Mouse (Mus musculus): ENCODE results near the gene Gna12.

The Gna12 gene

DNA sequence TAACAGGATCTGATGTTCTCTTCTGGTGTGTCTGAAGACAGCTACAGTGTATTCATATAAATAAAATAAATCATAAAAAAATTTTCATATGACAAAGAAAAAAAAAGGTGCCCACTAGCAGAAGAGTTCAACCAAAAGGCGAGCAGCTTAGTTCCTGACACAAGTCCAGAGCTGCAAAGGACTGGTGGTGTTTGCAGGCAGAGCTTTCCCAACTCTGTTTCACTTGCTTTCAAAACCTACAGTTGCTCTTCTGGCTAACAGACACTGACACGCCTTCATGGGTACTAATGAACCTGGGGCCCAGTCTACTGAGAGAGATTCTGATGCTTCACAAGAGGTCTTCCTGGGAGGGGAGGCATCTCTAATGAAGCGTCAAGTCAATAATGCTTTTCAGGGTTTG is 34.2 kb downstream of the Gna12 start:
- no peak for DNase-seq (ENCODE audit: low spot score in 2 of 2)

DNA sequence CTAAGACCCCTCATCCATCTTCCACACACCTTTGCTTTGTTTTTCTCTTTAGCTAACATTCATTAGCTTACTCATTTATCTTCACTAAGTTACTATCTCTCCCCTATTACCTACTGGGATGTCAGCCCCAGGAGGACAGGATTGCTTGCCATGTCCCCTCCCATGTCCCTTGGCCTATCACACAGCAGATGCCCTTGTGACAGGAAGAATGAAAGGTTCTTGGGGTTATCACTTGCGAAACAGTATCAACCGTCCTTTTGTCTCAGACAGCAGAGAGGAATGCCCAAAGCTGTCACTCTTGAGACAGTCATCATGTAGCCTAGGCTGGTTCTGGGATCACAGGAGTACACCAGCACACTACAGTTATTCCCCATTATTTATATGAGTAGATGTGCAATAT is 35.1 kb downstream of the Gna12 start:
- DNase-seq (ENCODE audit: low spot score in 2 of 2) = no peak

DNA sequence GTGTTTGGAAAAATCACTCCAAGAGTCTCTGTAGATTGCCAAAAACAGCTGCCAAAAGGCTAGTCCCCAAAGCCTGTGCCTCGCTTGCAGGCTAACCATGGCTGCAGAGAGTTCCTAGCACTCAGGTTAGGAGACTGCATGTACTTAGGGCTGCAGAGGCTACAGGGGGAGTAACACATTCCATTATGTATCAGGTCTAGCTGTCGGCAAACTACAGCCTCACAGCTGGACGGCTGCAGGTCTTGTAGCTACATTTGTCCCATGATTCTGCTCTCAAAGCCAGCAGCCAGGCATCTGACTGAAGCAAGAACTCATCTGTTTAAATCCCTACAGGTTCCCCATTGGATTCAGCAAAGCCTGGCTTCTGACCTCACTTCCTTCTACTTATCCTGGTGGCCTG is 35.5 kb downstream of the Gna12 start:
- no peak for DNase-seq (ENCODE audit: low spot score in 2 of 2)

DNA sequence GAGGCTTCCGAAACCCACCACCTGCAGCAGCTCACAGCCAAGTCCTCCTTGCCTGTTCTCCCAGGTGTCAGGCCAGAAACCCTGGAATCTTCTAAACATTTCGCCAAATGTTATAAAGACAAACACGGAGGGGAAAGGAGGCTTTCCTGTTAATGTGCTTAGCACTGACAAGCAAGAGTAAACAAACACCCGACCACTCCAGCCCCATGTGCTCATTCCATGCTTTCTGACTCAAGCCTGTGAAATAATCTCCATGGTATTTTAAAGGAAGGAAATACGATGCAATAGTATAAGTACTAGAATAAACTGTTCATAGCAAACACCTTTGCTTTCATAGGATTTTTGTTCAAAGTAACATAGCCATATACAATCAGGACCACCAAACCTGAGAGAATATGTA is 38.0 kb downstream of the Gna12 start:
- DNase-seq (ENCODE audit: low spot score in 2 of 2) = no peak

DNA sequence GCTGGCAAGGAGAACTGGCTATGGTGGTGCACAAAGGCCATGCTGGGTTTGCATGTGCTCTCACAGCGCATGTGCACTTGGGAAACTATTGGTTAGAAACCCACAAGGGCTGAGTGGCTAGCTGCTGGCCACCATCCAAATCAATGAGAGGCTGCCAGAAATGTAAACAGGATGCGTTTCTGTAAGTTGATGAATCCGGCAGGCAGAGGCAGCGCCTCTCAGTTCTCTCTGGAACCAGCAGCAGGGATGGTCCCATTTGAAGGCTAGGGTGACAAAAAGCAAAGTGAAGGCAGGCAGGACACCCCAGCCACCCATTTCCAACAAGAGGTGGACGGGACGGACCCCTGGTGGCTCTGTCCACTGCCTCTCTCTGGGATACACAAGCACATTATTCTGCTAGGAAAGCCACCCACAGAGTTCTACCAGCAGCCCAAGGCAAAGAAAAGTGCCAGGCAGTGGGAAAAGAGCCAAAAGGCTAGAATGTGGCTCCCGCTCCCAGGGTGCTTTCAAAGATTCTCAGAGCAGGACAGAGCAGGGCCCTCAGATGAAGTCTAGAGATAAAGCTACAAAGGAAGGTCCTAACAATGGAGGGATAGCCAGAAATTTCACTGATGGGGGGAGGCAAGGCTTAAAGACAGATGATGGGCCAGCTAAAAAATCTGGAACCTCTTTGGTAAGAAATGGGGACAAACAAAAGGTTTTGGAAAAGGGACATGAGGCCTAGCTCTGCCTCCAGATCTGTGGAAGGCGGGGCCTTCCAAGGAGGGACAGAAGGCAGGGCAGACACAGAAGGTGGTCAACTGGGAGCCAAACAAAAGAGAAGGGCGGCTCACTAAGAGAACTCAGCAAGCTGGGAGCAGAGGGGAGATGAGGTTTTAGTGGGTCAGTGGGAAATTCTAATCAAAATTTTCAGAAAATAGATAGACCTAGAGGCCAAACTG is 39.0 kb downstream of the Gna12 start:
- DNase-seq (ENCODE audit: low spot score in 2 of 2) = peak; percentile 37 to 61

DNA sequence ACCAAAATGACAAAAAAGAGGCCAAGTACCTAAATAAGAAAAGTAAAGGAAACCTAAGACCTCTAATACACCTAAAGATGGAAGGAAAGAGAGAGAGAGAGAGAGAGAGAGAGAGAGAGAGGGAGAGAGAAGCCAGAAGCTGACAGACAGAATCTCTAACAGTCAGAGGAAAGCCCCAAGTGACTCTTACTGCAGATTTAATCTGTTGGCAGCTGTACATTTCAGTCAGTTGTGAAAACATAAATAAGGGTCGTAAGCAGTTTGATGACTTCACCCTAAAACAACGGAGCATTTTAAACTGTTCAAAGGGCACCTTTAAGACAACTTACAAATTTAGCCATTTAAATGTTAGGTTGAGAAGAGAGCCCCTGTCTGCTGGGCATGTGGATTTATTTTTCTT is 39.8 kb downstream of the Gna12 start:
- no peak for DNase-seq (ENCODE audit: low spot score in 2 of 2)

DNA sequence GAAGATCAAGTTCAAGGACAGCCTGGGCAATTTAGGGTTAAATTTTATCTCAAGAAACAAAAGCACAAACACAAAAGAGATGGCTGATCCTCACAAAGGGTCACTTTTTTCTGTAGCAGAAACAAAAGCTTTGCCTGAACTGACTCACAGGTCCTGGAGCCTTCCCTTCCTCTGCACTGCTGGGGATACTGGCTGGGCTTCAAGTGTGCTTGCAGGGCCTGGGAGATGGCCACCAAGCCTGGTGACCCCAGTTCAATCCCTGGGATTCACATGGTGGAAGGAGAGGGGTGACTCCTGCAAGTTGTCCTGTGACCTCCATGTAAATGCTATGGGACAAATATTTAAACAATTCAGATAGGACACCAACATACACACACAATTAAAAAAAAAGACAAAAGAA is 40.7 kb downstream of the Gna12 start:
- DNase-seq (ENCODE audit: low spot score in 2 of 2) = no peak

DNA sequence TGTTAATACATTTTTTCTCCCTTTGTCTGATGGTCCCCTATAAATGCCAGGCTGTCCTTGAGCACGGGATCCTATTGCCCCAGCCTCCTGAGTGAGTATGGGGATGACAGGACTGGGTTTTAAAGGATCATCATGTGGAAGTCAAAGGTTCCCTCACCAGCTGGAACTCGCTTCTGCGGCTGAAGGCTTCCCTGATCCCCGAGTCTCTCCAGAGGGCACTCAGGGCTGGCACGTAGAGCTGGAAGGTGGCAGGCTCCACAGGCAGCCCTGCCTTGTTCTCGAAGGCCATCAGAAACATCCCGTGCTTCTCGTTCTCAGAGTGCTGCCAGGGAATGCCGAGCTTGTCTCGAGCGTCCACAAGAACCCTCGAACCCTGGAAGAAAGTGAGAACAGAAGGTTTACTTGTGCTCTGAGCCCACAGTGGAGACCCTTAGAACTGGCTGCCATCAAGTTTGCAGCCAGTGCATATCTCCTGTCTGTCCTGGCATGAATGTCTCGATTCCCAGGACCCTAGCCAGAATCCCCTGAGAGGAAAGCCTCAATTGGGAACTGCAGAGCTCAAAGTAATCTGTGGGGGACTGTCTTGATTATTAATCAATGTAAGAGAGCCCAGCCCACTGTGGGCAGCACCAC is 44.9 kb downstream of the Gna12 start:
- no peak for DNase-seq (ENCODE audit: low spot score in 2 of 2)

DNA sequence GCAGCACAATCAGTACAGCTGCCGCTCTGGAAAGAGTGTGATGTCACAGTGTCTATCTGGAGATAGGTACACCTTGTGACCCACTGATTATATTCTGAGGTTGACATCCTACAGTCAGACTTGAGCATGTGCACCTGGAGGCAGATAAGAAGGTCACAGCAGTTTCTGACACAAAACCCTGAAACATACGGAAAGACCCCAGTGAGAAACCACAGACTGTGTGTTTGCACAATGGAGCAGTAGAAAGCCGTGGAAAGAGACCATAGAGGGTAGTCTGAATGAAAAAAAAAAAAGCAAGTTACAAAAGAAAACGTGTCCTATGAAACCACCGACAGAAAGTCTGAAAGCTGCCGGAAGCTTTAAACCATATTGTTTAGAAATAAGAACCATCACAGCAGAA is 45.9 kb downstream of the Gna12 start:
- no peak for DNase-seq (ENCODE audit: low spot score in 2 of 2)

DNA sequence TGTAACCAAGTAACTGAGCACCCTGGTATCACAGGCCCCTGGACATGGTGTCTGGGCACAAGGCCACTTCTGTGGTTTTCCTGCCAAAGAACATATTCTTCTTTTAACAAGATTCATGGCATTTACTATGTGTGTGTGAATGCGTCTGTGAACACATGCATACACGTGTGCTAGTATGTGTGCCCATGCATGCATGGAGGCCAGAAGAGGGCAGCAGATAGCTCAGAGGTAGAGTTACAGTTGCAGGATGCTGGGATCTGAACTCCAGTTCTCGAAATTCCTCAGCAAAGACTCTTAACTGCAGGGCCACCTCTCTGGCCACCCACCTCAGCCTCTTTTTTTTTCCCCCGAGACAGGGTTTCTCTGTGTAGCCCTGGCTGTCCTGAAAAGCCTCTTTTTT is 46.7 kb downstream of the Gna12 start:
- DNase-seq (ENCODE audit: low spot score in 2 of 2) = no peak

DNA sequence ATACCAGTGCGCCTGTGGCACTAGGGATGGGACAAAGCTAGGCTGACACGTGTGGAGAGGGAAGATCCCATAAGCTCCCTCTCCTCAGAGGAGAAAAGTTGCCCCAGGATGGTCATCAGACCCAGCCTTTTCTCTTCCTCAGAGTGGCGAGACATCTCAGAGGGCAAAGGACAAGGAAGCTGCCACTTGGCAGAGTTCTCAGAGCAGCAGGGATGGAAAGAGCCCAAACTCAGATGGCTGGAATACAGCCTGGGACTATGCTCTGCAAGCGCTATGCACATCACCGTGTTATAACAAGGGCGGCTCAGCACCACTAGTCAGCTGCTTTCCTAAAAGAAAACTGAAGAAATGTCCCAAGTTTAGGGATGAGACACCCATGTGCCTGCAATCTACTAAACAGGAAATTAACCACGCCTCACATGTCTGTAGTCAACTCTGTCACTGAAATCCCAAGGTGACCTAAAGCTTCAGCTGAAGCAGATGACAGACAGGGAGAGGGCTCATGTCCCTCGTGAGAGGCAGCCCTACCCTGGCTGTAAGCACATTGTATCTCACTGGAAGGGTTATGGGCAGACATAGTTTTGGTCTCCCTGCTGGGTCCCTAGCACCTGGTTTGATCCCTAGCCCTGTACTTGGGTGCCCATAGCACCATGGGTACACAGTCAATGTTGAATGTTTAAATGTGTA is 48.2 kb downstream of the Gna12 start:
- DNase-seq (ENCODE audit: low spot score in 2 of 2) = no peak

DNA sequence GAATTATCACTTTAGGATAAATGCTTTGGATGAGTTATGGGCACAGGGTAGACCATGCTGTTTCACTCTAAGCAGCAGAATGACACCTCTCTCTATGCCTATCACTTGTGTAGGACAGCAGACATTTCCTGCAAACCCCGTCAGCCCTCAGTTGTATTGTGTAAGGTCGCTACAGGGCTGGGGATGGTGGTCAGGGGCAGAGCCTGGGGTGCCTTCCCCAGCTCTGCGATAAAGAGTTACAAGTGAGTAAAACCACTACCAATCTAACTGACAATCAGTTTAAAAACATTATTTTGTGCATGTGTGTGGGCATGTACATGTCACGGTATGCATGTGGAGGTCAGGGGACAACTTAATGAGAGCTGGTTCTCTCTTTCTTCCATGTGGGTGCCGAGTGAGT is 49.1 kb downstream of the Gna12 start:
- DNase-seq (ENCODE audit: low spot score in 2 of 2) = no peak

DNA sequence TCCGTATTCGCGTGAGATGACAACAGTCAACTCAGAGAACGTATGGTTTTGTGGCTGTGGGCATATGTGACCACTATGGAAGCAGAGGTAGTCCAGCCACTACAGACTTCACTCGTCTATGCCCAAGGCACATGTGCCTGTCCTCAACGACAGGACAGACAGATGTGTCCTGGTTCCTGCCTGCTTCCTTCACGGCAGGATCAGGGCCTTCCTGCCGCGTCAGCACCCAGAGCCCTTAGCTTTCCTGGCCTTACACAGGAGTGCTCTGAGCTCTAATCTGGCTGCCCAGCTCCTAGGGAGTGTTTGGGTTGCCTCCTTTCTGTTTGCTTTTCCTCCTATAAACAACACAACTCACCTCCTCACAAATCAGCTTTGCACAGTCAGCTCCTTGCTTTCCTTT is 53.3 kb downstream of the Gna12 start:
- no peak for DNase-seq (ENCODE audit: low spot score in 2 of 2)

DNA sequence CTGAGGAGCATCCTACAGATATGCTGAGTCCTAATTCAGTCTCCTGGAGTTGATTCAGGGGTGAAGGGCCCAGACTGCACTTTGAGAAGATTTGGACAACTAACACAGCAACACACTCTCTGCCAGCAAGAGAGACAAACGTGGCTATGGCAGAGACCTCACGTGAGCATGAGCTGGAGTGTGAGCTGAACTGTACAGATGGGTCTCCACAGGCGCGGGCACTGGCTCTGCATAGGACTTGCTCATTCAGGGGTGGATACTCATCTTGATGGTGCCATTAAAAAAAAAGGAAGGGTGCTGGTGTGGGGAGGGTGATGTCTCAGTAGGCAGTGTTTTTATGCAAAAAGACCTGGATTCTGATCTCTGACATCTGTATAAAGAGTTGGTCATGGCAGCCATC is 55.1 kb downstream of the Gna12 start:
- no peak for DNase-seq (ENCODE audit: low spot score in 2 of 2)

DNA sequence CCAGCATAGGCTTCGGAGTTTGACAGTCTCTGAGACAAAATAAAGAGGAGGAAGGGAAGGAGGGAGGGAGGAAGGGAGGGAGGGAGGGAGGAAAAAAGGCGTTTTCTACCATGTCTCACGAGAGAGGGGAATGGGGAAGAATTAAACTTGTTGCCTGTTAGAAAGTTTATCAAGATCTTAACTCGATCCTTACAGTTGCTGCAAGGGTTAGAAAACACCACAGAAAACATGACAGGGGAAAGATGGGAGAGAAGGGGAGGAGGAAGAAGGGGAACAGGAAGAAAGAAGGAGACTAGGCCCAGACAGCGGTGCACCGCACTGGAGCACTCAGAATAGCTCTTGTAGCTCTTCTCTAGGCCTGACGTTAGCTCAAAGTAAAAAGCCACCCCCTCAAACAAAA is 58.1 kb downstream of the Gna12 start:
- no peak for DNase-seq (ENCODE audit: low spot score in 2 of 2)

DNA sequence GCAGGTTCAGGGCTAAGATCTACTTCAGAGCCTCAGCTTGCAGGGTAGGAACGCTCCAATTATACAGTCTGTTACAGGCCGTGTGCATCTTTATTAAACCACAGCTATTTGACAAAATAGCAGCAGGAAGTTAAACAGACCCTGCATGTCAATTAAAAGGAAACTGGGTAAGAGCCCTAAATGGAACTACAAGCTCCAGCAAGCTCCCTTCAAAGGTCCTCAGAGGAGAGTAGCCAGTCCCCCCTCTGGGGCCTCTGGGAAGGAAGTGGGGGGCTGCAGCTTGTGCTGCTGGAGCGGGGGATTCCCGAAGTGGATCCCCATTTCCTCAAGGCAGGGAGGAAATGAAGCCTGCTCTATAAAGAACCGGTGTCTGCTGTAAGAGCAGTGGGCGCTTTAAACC is 58.6 kb downstream of the Gna12 start:
- DNase-seq (ENCODE audit: low spot score in 2 of 2) = no peak

DNA sequence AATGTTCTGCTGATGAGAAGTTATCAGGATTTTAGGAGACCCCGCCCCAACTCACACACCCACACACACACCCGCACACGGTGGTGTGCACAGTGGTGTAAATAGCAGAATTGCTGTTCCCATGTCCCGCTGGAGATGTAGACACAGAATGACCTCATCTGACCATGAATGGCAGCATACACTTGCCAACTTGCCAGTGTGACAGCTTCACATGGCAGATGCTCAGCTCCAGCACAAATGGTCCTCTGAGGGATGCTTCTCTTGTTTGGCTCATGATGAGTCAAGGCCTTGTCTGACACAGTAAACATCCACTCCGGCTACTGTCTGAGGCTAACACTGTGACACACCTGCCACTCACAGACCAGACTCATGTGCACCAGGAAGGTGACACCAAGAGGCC is 61.9 kb downstream of the Gna12 start:
- no peak for DNase-seq (ENCODE audit: low spot score in 2 of 2)

DNA sequence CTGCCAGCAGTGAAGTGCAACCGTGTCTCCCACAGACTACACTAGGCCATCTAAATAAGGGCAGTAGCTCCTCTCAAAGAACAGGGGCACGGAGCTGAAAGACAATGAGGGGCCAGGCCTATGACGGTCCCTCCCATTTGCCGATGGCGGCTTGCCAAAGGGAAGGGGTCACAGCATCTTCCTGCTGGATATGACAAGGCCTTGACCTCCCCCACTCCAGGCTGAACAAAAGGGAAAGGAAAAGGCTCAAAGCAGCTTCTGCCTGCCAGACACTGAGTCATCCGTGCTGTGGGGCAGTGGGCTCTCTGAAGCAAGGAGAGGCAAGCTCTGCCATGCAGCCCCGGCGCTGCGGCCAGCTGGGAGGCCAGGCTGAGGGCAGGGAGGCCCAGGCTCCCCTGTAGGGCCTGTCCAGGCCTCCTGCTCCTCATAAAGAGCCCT is 62.5 kb downstream of the Gna12 start:
- DNase-seq (ENCODE audit: low spot score in 2 of 2) = no peak

DNA sequence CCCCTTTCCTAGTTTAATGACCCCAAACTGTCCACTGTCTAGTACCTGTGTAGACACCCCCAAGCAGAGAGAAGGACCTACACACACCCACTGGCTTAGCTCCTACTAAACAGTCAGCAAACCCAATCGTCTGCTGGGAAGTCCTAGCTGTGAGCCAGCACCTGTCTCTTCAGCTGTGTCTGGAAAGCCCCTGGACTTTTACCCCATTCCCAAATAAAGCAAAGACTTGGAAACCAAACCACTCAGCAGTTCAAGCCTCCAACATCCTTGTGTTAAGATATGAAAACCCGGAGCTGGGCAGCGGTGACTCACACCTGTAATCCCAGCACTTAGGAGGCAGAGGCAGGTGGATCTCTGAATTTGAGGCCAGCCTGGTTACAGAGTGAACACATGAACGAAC is 63.7 kb downstream of the Gna12 start:
- DNase-seq (ENCODE audit: low spot score in 2 of 2) = no peak

DNA sequence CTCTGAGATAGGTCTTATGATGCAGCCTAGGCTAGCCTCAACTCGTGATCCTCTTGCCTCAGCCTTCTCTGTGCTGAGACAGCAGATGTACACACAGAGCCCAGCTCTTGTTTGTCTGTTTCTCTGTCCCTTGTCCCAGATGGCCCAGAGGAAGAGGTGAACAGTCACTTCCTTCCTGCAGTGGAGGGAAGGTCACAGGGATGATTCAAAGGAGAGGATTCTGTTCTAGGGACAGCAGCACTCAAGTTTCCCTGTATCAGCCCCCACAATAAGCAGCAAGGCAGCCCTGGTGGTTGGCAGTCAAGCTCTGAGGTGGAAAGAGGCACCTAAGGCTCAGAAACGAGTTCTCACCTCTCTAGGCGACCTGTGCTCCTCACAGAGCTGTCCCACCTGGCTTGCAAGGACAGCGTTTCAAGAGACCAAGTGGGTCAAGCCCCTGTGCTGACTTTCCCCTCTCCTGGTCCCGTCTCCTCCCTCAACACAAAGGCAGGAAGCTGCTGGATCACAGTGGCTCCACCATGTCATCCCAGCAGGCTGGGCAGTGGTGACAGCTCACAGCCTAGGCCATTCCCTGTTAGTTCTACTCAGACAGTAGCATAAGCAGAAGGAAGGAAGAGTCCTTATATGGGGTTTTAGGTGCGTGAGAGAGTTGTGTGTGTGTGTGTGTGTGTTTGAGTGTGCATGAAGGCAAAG is 65.2 kb downstream of the Gna12 start:
- DNase-seq (ENCODE audit: low spot score in 2 of 2) = peak in 1 of 2 experiments; percentile 14

DNA sequence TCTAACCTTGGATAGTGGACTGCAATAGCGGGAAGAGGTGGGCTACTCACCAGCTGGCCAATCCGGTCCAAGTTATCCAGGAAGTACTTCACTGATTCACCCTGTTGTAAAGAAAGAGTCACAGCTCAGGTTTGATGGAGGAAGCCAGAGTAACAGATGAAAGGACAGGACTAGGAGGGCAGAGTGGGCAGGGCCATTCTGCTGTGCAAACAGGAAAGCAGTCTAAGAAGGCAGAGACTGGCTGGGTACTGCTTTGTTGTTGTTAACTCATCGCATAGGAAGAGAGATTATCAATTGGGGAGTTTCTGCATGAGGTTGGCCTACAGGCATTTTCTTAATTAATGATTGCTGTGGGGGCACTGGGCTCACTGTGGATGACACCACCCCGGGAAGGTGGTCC is 67.7 kb downstream of the Gna12 start:
- DNase-seq (ENCODE audit: low spot score in 2 of 2) = no peak

DNA sequence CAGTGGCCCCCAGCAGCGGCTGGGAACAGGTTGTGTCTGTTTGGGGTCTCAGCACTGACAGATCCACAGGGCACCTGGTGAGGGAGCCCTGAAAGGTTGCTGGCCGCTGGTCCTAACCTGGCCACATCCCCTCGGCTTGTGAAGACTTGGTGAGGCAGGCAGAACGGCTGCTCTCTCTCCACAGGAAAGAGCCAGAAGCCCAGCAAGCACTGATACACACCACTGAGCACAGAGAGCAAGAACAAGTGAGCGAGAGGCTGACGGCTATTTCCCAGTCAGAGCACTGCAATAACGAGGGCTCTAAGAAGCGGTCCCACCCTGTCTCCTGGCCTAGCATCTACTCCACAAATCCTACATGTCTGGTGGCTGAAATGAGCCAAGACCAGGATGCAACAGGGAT is 71.4 kb downstream of the Gna12 start:
- DNase-seq (ENCODE audit: low spot score in 2 of 2) = no peak
